Mouse (Mus musculus): ENCODE measurements around the gene Psph.
"Not testable (repeated sequence)": the region's sequence is repeated elsewhere in the genome, so short reads cannot be mapped to it uniquely, and the experiment has no call there.

DNA sequence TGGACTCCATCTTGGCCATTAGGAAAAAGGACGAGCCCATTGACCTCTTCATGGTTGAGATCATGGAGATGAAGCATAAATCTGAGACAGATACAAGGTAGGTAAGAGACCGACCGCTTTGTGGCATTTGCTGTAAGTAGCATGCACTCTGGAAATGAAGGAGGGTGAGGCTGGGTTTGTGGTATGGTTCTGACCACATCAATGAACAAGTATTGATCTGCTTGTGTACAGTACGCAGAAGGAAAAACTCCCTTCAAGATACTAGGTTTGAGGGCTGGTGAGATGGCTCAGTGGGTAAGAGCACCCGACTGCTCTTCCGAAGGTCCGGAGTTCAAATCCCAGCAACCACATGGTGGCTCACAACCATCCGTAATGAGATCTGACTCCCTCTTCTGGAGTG is 3.3 kb upstream of the Psph start:
- TF ChIP-seq CTCF (IDR thresholded peaks at IDR 0.05; ENCODE audit: control insufficient read depth, insufficient read depth, low read length); POLR2A (IDR thresholded peaks at IDR 0.05; ENCODE audit: borderline replicate concordance, control insufficient read depth, low read depth, low read length): not testable (repeated sequence)

Measured in bone marrow, adult 2 months (tissue).